Mouse (Mus musculus): Measurements from ENCODE around the gene Hist1h2bb.

GRCm38 (mm10) chr13:23759916-23760239 is 13.3 kb downstream of the Hist1h2bb start:
- no peak for TF ChIP-seq GATA1 (IDR thresholded peaks at IDR 0.05; ENCODE audit: borderline replicate concordance, low read length)
- TF ChIP-seq FLI1 (IDR thresholded peaks at IDR 0.05; ENCODE audit: low read length), result no peak

Measured in megakaryocyte, embryonic 14.5 days (primary cell).